Mouse (Mus musculus) liver, embryonic 14.5 days (tissue): Measurements from ENCODE around the gene Igf1r. TPM values are rescaled to one million over a fixed set of nuclear protein-coding genes. Genes with fewer than 3 reads are reported as not detected.
A peak's percentile ranks its signal among the peaks of the same experiment; 100 is the strongest.

Experiments
- ATAC-seq: fragments of 200-750 bp; cut with Nextera tagmentation; 2 replicates; pipeline ENCODE4 v1.8.0; 2017; ENCODE audit warnings: moderate number of reproducible peaks, mild to moderate bottlenecking, moderate library complexity; ENCODE audit not compliant: insufficient read depth
- DNase-seq, 3 experiments: peaks; one replicate each; pipeline ENCODE4 v3.0.0-alpha.2; 2012 to 2013; ENCODE audit warnings: low read depth in 3 of 3, low spot score in 3 of 3
- H3K27ac ChIP-seq: fragments of 300-500 bp; sonication (generic); 2 replicates; pipeline ENCODE4 v1.5.1; 2014; ENCODE audit warnings: moderate library complexity, mild to moderate bottlenecking, control low read depth, inconsistent platforms
- H3K27me3 ChIP-seq: fragments of 300-500 bp; sonication (generic); 2 replicates; pipeline ENCODE4 v1.6.1; 2014; ENCODE audit warnings: mild to moderate bottlenecking, low read length, moderate library complexity; ENCODE audit not compliant: control insufficient read depth, insufficient read depth
- H3K36me3 ChIP-seq: fragments of 300-500 bp; sonication (generic); replicated peaks from 2 replicates; pipeline ENCODE4 v1.6.1; 2014; ENCODE audit warnings: low read depth; ENCODE audit not compliant: control insufficient read depth, insufficient read depth
- H3K4me1 ChIP-seq, 2 experiments: fragments of 200-500 bp in 1 of 2; fragments of 300-500 bp in 1 of 2; sonication (generic) in 1 of 2; replicated peaks; 2 replicates each; pipeline ENCODE4 v1.6.1; 2012 to 2014; ENCODE audit warnings: antibody characterized with exemption in 1 of 2, inconsistent platforms in 1 of 2, low read length in 1 of 2; ENCODE audit not compliant: control insufficient read depth in 2 of 2, insufficient read depth in 2 of 2
- H3K4me2 ChIP-seq: fragments of 300-500 bp; sonication (generic); 2 replicates; pipeline ENCODE4 v1.6.1; 2014; ENCODE audit warnings: low read depth, mild to moderate bottlenecking, control low read depth, moderate library complexity
- H3K4me3 ChIP-seq, 2 experiments: fragments of 200-500 bp in 1 of 2; fragments of 300-500 bp in 1 of 2; sonication (generic) in 1 of 2; 2 replicates each; pipeline ENCODE4 v1.5.1; 2012 to 2014; ENCODE audit warnings: low read depth in 2 of 2, low read length in 2 of 2, mild to moderate bottlenecking in 2 of 2, control low read depth in 1 of 2, inconsistent platforms in 1 of 2, moderate library complexity in 1 of 2; ENCODE audit not compliant: insufficient read depth in 1 of 2
- H3K9ac ChIP-seq: fragments of 300-500 bp; sonication (generic); replicated peaks from 2 replicates; pipeline ENCODE4 v1.6.1; 2014; ENCODE audit warnings: mild to moderate bottlenecking, control low read depth, moderate library complexity
- H3K9me3 ChIP-seq: fragments of 300-500 bp; sonication (generic); 2 replicates; pipeline ENCODE4 v1.6.1; 2016; ENCODE audit warnings: low read length, mixed read lengths; ENCODE audit not compliant: control insufficient read depth
- CTCF ChIP-seq: IDR thresholded peaks from 2 replicates; pipeline ENCODE4 v1.5.1; 2016; ENCODE audit warnings: antibody characterized with exemption, low read depth, control low read depth
- EP300 ChIP-seq: IDR thresholded peaks from 2 replicates; pipeline ENCODE4 v1.6.1; 2016; ENCODE audit warnings: antibody characterized with exemption, low read depth
- WGBS: fragments of 180-500 bp; shearing (Covaris S2); extraction: QIAGEN DNeasy Blood & Tissue Kit; methylation state at CpG from one replicate; pipeline ENCODE4 v1.1.7; 2014; ENCODE audit not compliant: insufficient replicate concordance; 5-methylcytosine and 5-hydroxymethylcytosine counted together
- polyA plus RNA-seq, 2 experiments: library from polyadenylated mRNA; depleted of rRNA in 1 of 2; stranded (reverse) in 1 of 2; unstranded in 1 of 2; fragments of >200 nt; fragmentation: Nextera tagmentation in 1 of 2; extraction: Ambion mirVana in 1 of 2; gene quantifications; 2 replicates each; pipeline versions ENCODE4 v1.2.1 to v1.2.3; 2012 to 2014

Igf1r gene
- polyA plus RNA-seq, 2 experiments: 2.3 to 2.5 TPM

DNA sequence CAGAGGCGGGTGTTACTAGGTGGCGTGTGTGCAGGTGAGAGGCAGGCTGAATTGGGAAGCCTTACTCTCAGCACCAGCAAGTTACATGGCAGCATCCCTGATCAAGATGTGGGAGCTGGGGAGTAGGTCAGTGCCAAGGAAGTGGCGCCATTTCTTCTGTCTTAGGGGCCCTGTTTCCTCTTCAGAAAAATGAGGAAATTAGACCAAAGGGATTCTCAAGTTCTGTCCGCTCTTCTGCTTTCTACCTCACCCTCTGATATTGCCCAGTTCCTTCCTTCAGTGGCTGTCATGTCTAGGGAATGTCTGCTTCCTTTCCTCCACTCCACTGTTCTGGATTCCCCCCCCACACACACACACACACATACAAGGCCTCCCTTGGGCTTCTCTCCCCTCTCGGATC lies 48.6 kb downstream of the Igf1r start:
- Histone ChIP-seq H3K4me1 (peaks cover 0 to 14% of the 10 kb centered on the region in 2 experiments; a peak in 2 of 4 replicates), H3K27ac (no peak overlapping the region), H3K4me2 (no peak overlapping the region), H3K9me3 (no peaks in the 10 kb centered on the region), H3K27me3 (no peaks in the 10 kb centered on the region), H3K4me3 (no peak overlapping the region), H3K9ac (no peak overlapping the region), H3K36me3 (peaks cover 2% of the 10 kb centered on the region; the same call in 1 of the 2 replicates)
- DNase-seq (no peak), ATAC-seq (no peak)
- TF ChIP-seq EP300 (no peak), CTCF (no peak)
- WGBS: 75% methylated on average over 5 of the region's 5 CpGs

DNA sequence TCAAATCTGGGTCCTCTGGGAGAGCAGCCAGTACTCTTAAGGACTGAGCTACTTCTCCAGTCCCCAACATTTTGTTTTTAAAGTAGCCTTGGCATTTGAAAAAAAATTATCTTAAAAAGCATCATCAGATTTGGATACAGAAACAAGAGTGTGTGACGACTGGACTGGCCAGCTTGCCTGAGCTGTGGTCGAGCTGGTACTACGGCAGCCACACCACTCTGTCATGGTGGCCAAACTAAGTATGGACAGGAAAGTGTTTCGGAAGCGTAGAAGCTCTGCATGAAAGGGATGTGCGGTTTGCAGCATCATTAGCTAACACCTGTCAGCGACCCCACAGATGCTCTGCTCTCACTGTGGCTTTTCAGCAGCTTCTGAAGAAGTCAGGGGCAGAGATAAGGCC lies 53.4 kb downstream of the Igf1r start:
- ATAC-seq (no peak), DNase-seq (no peak)
- Histone ChIP-seq H3K4me2 (no peak overlapping the region), H3K9me3 (no peaks in the 10 kb centered on the region), H3K4me3 (no peak overlapping the region), H3K27ac (no peak overlapping the region), H3K27me3 (no peaks in the 10 kb centered on the region), H3K36me3 (peaks cover 2% of the 10 kb centered on the region), H3K4me1 (peaks cover 19 to 26% of the 10 kb centered on the region in 2 experiments), H3K9ac (no peak overlapping the region)
- TF ChIP-seq EP300 (no peak), CTCF (no peak)
- WGBS: 77% methylated on average over 7 of the region's 7 CpGs

DNA sequence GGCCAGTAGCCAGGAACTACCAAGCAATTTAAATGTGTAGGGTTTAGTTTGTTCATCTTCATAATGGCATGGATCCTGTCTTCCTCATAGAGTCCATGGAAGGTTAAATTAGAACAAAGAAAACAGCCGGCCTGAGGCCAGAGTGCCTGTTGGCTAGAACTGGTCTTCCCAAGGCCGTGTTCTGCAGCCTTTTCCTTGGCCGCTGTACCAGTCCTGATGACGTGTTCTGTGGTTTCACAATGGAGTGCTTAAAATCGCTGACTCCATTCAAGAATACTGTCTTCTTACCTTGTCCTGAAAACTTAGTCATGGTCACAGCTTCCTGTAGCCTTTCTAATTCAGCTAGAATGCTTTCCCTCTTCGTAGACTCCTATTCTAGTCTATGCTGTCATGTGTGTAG lies 53.9 kb downstream of the Igf1r start:
- no peaks in the 10 kb centered on the region for H3K9me3 ChIP-seq
- no peak overlapping the region for H3K4me3 ChIP-seq
- TF ChIP-seq CTCF (no peak), EP300 (no peak)
- H3K4me1 ChIP-seq: peaks cover 24 to 28% of the 10 kb centered on the region in 2 experiments
- no peak overlapping the region for H3K27ac ChIP-seq
- no peak for ATAC-seq
- 68% methylated on average over 6 of the region's 6 CpGs for WGBS
- H3K9ac ChIP-seq: no peak overlapping the region
- H3K27me3 ChIP-seq: no peaks in the 10 kb centered on the region
- peaks cover 2% of the 10 kb centered on the region for H3K36me3 ChIP-seq
- DNase-seq: no peak
- no peak overlapping the region for H3K4me2 ChIP-seq

DNA sequence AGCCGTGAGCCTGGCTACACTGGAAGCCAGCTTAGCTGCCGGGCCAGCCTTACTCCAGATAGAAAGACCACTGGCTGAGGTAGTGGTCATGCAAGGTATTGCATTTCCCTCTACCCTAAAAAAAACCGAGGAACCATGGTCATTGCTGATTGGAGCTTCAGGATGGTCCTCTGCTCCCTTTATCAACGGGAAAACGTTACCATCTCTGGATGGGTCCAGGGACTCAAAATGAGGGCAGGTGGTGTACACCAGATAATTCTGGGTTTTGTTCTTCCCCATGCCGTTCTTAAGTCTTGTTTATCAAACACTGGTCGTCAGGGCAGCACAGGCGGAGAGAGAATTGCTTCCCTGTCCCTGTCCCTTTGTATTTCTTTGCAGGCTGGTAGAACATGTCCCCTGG lies 57.0 kb downstream of the Igf1r start:
- H3K4me1 ChIP-seq: peaks cover 38 to 47% of the 10 kb centered on the region in 2 experiments
- H3K9ac ChIP-seq: peak overlapping the region; percentile 31
- peaks cover 2% of the 10 kb centered on the region for H3K36me3 ChIP-seq
- 24% methylated on average over 8 of the region's 8 CpGs for WGBS
- H3K27ac ChIP-seq: peak overlapping the region; percentile 89
- no peaks in the 10 kb centered on the region for H3K27me3 ChIP-seq
- ATAC-seq: peak; percentile 33
- peak; percentile 64 for TF ChIP-seq EP300
- peak; percentile 40; the same call in 1 of the 2 replicates for TF ChIP-seq CTCF
- H3K4me2 ChIP-seq: no peak overlapping the region
- no peaks in the 10 kb centered on the region for H3K9me3 ChIP-seq
- peak; percentile 56 to 69 (median 59) for DNase-seq
- no peak overlapping the region for H3K4me3 ChIP-seq

DNA sequence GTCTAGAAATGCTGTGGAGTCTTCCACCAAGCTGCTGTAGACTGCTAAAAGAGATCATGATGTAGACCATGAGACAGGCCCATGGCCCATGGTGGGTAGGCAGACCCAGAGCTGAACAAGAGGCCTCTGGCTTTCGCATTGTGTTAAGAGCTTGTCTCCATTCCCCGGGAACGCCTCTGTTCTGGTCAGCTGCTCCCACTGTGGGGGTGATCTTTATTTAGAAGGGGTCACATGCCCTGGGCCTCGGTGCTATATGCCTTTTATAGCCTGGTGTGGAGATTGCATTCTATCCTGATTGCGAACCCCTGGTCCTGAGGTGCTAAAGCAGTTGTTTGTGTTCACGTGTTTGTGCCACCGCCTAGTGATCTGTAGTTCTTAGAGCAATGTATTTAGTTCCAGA lies 57.5 kb downstream of the Igf1r start:
- no peaks in the 10 kb centered on the region; the same call in 1 of the 2 replicates for H3K36me3 ChIP-seq
- no peak overlapping the region for H3K4me3 ChIP-seq
- H3K4me2 ChIP-seq: peak overlapping the region; percentile 63; the same call in 1 of the 2 replicates
- H3K27me3 ChIP-seq: no peaks in the 10 kb centered on the region
- ATAC-seq (no peak), DNase-seq (no peak)
- H3K9ac ChIP-seq: peak overlapping the region; percentile 31
- no peak for TF ChIP-seq EP300
- WGBS: 70% methylated on average over 7 of the region's 7 CpGs
- no peaks in the 10 kb centered on the region for H3K9me3 ChIP-seq
- peak overlapping the region; percentile 89 for H3K27ac ChIP-seq
- peaks cover 38 to 47% of the 10 kb centered on the region in 2 experiments for H3K4me1 ChIP-seq
